Mouse (Mus musculus): ENCODE results near the gene Lrrk2.

Lrrk2 gene

DNA sequence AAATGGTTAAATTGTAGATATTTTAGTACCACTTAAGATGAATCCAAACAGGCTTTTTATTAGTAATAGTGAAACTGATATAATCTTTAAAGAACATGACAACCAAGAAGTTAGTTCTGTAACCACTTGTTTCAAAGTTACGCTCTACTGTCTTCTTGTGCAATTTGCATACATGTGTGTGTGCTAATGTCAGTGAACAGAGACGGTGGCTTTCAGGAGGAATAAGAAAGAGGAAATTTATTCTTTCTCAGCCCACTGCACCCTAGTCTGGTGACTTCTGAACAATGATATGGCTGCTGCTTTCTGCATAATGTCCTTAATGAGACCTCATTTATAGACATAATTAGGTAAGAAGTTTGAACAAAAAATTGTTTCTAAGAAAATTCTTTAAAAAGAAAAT is 7.1 kb downstream of the Lrrk2 start:
- no peak for ATAC-seq (ENCODE audit: insufficient number of reproducible peaks, low FRiP score, low TSS enrichment)

- no peak for ATAC-seq (ENCODE audit: insufficient number of reproducible peaks, low FRiP score, low TSS enrichment)
These were observed 13.0 kb downstream of the Lrrk2 start for GRCm38 (mm10) chr15:91685880-91686563.

GRCm38 (mm10) chr15:91690648-91691047 is 17.7 kb downstream of the Lrrk2 start:
- no peak for ATAC-seq (ENCODE audit: insufficient number of reproducible peaks, low FRiP score, low TSS enrichment)

GRCm38 (mm10) chr15:91693051-91693450 is 20.1 kb downstream of the Lrrk2 start:
- no peak for ATAC-seq (ENCODE audit: insufficient number of reproducible peaks, low FRiP score, low TSS enrichment)

- no peak for ATAC-seq (ENCODE audit: insufficient number of reproducible peaks, low FRiP score, low TSS enrichment)
These were observed 20.9 kb downstream of the Lrrk2 start for GRCm38 (mm10) chr15:91693856-91694255.

DNA sequence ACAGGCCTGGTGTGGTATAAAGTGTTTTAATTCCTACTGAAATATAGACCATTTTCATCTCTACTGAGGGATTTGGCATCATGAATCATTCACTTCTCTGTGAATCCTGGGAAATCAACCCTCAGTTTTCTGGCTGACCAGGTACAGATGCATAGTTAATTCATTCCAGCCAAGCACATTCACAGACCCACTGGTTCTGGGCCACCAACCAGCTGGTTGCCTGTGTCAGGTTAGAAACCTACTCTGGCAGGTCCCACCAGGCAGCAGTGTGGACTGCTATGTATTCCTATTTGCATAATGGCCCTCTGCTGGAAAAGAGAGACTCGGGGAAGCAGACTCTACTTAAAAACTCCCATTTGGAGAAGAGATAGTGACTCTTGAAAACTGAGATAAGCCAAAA is 27.9 kb downstream of the Lrrk2 start:
- ATAC-seq (ENCODE audit: insufficient number of reproducible peaks, low FRiP score, low TSS enrichment) = no peak

DNA sequence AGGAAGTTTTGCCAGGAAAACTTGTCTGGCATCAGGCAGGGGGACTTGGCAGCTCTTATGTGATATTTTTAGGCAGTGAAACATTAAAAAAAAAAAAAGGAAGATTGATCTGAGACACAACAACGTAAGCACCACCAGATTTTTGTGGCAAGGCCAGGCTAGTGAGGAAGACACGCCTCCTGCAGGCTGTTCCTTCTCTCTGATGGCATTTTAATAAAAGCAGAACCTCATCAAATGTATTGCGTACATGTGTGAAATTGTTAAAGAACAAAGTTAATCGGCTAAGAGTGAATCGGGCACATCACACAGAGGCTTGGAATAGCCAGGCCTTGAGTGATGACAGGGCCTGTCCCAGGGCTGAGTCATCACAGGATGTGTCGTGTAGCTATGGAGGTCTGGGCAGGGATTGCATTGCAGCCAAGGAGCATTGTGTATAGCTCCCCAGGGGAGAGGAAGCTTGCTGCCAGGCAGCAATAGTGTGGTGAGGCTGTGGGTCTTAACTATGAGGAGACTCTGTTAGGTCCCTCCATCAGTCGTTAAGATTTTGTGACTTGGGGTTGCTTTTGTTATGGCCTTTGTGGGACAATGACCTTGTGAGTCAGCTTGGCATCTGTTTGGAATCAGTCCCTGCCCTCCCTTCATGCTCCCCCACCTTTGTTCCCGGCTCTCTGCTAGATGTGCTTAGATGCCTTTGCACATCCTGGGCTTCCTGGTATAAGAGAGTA is 30.2 kb downstream of the Lrrk2 start:
- ATAC-seq (ENCODE audit: insufficient number of reproducible peaks, low FRiP score, low TSS enrichment) = peak; percentile 93

DNA sequence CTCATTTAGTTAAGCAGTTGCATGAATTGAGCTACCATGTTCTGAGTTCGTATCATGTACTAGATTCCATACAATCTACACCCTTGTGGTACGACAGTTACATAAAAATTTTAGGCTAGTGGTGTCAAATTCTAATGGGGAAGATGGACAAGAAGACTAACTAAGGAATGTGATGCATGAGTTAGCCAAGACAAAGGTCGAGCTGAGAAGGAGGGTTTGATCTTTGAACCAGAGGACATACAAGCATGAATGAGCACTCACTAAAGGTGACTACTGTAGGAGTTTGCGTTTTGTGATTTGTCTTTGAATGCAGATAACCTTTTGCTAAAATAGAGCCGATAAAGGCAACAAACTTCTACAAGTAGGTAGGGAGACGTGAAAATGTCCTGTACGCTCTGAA is 31.1 kb downstream of the Lrrk2 start:
- ATAC-seq (ENCODE audit: insufficient number of reproducible peaks, low FRiP score, low TSS enrichment) = no peak

- no peak for ATAC-seq (ENCODE audit: insufficient number of reproducible peaks, low FRiP score, low TSS enrichment)
These were observed 36.5 kb downstream of the Lrrk2 start for GRCm38 (mm10) chr15:91709207-91710130.

DNA sequence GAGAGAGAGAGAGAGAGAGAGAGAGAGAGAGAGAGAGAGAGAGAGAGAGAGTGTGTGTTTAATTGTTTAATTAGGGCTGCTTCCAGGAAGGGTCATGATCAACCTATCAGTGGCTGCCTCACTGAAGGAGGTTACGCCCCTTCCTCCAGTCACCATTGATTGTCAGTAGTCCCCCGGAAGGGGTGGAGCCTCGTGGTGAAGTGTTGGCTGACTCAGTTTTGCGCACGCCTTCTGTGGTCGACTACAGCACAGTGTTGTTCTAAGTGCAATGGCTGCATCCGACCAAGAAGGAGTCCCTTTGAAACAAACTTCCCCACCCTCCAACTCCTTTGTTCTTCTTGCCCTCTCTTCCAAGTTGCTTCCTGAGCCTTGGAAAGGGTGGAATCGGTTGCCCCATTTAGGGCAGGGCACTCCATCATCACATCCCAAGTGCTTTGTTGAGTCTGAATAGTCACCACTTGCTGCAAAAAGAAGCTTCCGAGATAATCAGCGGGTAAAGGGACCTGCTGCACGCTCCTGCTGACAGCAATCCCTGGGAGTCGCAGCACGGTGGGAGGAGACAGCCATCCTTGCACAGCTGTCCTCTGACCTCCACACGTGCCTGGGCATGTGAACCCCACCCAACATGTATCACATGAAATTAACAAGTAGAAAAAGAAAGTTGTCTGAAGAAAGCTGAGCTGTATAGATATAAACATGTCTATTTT is 62.4 kb downstream of the Lrrk2 start:
- no peak for ATAC-seq (ENCODE audit: insufficient number of reproducible peaks, low FRiP score, low TSS enrichment)

DNA sequence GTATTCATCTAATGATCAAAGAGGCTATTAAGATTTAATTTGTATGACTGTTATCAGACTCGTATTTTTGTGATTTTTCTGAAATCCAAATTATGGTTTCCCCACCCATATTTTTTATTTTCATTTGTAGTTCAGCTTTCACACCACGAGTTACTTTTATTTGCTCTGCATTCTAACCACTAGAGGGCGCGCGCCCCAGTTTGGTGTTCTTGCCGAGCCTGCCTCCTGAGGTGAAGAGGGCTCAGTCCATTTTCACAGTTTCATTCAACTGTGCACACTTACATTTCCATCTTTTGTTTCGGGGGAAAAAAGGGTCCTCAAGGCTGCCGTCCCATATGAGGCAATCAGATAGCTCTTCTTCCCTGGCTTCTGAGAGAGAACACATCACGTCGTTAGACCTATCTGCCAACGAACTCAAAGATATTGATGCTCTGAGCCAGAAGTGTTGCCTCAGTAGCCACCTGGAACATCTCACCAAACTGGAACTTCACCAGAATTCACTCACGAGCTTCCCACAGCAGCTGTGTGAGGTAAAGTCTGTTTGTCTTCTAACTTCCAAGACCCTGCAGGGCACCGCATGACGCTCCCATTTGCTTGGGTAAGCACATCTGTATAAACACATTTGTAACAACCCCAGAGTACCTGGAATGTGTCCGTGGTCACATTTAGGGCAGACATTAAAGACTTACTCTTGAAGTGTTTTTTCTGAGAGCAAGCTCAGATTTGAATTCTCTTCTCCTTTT is 64.0 kb downstream of the Lrrk2 start:
- ATAC-seq (ENCODE audit: insufficient number of reproducible peaks, low FRiP score, low TSS enrichment) = no peak

- ATAC-seq (ENCODE audit: insufficient number of reproducible peaks, low FRiP score, low TSS enrichment) = no peak
These were observed 65.8 kb downstream of the Lrrk2 start for GRCm38 (mm10) chr15:91738808-91739207.

DNA sequence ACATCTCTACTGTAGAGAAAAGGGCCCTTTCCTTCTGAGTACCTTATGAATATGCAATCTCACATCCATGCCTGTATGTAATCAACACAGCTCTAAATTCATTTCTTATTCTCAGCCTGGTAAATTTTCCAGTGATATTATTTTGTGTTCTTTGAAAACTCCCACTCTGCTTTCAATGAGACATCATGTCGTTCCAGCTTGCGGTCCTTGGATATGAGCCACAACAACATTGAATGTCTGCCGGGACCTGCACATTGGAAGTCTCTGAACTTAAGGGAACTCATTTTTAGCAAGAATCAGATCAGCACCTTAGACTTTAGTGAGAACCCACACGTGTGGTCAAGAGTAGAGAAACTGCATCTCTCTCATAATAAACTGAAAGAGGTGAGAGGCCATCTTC is 72.5 kb downstream of the Lrrk2 start:
- ATAC-seq (ENCODE audit: insufficient number of reproducible peaks, low FRiP score, low TSS enrichment) = no peak

GRCm38 (mm10) chr15:91752111-91752510 is 79.1 kb downstream of the Lrrk2 start:
- ATAC-seq (ENCODE audit: insufficient number of reproducible peaks, low FRiP score, low TSS enrichment) = no peak

DNA sequence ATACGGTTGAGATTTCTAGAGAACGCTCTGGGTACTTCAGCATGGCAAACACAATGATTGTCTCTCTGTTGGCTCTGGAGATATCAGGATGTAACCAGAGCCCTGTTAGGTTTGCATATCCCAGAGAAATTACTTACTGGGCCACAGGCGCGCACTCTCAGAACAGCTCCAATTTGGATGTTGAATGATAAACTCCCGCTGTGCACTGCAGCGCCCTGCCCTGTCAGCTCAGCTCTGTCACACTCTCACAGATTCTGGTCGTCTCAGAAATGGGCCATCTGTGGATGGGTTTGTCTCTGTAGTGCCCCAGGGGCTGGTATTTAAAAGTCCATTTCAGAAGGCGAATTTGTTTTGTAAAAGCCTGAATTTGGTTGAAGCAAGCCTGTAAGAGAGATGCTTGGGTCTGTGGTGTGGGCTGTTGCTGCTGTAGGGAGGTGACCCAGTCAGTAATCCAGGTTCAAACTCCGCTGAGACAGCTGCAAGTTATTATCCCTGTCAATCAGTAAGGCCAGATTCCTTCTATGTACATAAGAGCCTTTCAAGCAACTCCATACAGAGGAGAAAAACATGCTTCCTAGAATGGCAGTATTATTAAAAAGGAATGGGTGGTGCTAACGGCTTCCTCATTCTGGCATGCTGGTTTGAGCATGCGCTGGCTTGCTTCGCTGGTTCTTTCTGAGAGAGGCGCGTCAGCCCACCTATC is 80.6 kb downstream of the Lrrk2 start:
- ATAC-seq (ENCODE audit: insufficient number of reproducible peaks, low FRiP score, low TSS enrichment) = no peak

- no peak for ATAC-seq (ENCODE audit: insufficient number of reproducible peaks, low FRiP score, low TSS enrichment)
These were observed 81.6 kb downstream of the Lrrk2 start for GRCm38 (mm10) chr15:91754546-91754945.

GRCm38 (mm10) chr15:91755756-91756155 is 82.8 kb downstream of the Lrrk2 start:
- ATAC-seq (ENCODE audit: insufficient number of reproducible peaks, low FRiP score, low TSS enrichment) = no peak

DNA sequence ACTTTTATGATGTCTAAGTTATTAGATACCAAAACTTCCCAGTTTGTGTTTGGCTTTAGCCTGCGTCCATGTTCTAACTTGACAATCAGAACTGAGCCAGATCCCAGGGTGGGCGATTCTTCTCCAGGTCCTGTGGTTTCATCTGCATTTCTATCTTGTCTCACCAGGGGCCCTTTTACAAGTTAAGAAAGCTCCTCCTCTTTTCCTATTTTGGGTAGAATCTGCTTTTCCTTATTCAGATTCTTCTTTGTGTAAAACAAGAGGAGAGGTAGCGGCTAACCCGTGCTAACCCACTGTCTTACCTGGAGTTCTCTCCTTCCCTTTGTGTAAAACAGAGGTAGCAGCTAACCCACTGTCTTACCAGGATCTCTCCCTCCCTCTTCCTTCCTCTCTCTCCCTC is 99.1 kb downstream of the Lrrk2 start:
- ATAC-seq (ENCODE audit: insufficient number of reproducible peaks, low FRiP score, low TSS enrichment) = no peak

DNA sequence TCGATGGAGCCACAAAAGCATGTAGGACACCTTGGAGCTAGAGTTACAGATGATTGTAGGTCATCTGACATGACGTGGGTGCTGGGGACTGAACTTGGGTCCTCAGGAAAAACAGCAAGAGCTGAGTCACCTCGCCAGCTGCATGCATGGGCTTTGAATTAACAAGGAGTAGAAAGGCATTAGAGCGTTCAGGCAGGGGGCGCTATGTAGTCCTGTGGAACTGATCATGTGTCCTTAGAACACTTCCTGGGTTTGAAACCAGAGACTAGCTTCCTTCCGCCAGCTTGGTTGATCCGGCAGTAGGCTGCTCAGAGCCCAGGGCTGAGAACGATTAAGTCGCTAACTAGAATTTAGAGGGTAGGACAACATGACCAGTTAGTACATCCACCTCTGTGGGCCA is 106.2 kb downstream of the Lrrk2 start:
- no peak for ATAC-seq (ENCODE audit: insufficient number of reproducible peaks, low FRiP score, low TSS enrichment)

All from cerebellum, adult (tissue).